Mouse (Mus musculus): ENCODE measurements at regions not wholly inside any gene's neighbourhood (a gene's known extent, or its start where the extent isn't known, plus 50 kb on each side); places are given as distances from the start of the nearest gene placed in this dataset.

DNA sequence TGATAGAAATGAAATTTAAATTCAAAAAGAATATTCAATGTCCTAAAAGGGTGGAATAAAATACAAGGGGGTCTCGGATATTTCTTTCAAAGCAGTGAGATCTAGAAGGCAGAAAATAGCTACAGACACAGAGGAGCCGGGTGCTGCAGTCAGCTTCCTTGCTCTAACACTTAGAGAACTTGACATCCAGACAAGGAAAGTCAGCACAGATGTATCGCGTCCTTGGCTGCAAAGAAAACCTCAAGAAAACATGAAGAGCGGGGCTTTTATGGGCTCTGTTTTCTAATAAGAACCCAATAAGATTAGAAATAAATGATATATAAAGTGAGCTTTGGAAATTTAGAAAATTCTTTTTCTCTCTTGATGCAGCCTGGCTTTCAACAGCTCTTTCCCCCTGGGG is 53.1 kb upstream of the Glis3 start:
- DNase-seq (ENCODE audit: low spot score in 2 of 2) = no peak

GRCm38 (mm10) chr19:28733781-28734180 is 53.9 kb upstream of the Glis3 start:
- no peak for DNase-seq (ENCODE audit: low spot score in 2 of 2)

- DNase-seq (ENCODE audit: low spot score in 2 of 2) = no peak
Observed at GRCm38 (mm10) chr19:28743176-28743793, 63.4 kb upstream of the Glis3 start.

GRCm38 (mm10) chr19:28745105-28745504 is 65.2 kb upstream of the Glis3 start:
- no peak for DNase-seq (ENCODE audit: low spot score in 2 of 2)

DNA sequence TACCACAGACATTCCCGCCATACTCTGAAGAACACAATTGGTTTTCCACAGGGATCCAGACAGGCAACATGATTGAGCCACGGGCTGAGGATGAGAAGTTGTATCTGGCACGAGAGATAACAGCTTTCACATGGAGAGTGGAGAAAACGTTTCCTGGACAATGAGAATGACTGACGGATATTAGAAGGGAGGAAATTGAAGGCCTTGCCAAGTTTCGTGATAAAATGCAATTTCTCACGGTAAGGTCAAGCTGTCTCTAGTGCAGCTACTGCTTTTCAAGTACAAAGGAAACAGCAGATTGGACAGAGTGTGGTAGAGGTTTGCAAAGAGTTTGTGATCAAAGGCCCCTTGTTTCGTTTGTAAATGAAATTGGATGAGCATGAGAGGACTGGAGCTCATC is 65.7 kb upstream of the Glis3 start:
- no peak for DNase-seq (ENCODE audit: low spot score in 2 of 2)

GRCm38 (mm10) chr19:28751091-28751490 is 71.2 kb upstream of the Glis3 start:
- no peak for DNase-seq (ENCODE audit: low spot score in 2 of 2)

GRCm38 (mm10) chr19:28758854-28759253 is 76.0 kb upstream of the Slc1a1 start:
- peak in 1 of 2 experiments; percentile 65 for DNase-seq (ENCODE audit: low spot score in 2 of 2)

GRCm38 (mm10) chr19:28764795-28765360 is 70.0 kb upstream of the Slc1a1 start:
- DNase-seq (ENCODE audit: low spot score in 2 of 2) = no peak

DNA sequence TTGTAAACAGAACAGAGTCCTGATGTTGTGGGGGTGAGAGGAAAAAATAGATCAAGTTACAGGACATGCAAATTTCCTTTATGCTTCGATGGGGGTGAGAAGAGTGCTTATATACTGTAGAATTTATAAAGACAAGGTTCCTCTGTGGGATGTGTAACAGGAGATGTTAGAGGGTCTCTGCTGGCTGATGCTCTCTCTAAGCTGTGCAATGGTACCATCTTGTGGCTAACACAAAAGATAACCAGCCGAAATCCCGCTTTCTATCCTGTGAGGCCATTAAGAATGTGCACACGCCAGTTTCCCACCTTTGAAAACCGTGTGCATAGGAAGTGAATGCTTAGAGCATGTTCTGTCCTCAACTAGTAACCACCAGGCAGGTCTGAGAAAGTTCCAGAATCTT is 66.6 kb upstream of the Slc1a1 start:
- DNase-seq (ENCODE audit: low spot score in 2 of 2) = no peak

GRCm38 (mm10) chr19:28770419-28770818 is 64.4 kb upstream of the Slc1a1 start:
- DNase-seq (ENCODE audit: low spot score in 2 of 2) = no peak

GRCm38 (mm10) chr19:28771836-28772235 is 63.0 kb upstream of the Slc1a1 start:
- no peak for DNase-seq (ENCODE audit: low spot score in 2 of 2)

DNA sequence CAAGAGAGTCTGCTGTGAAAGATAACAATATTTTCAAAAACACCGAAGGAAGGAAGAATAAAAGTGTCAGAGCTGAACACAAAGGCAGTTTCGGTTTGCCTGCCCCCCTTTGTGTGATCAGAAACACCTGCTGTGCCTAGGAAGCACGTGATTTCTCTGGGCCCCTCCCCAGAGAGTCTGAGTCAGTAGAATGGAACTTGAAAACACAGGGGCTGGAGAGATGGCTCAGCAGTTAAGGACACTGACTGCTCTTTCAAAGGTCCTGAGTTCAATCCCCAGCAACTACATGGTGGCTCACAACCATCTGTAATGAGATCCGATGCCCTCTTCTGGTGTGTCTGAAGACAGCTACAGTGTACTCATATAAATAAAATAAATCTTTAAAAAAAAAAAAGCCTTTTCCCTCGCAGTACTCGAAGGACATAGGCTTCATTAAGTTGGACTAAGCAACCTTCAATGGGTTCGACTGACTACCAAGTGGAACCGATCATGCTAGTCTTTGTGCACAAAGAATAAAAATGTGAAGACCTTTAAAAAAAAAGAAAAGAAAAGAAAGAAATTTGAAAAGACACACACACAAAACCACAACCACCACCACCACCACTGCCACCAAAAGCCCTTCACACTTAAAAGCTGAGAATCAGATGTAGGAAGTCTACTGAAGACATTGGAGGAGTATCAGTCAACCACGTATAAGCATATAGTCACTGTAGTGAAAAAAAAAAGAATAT is 61.8 kb upstream of the Slc1a1 start:
- peak; percentile 61 to 71 for DNase-seq (ENCODE audit: low spot score in 2 of 2)

DNA sequence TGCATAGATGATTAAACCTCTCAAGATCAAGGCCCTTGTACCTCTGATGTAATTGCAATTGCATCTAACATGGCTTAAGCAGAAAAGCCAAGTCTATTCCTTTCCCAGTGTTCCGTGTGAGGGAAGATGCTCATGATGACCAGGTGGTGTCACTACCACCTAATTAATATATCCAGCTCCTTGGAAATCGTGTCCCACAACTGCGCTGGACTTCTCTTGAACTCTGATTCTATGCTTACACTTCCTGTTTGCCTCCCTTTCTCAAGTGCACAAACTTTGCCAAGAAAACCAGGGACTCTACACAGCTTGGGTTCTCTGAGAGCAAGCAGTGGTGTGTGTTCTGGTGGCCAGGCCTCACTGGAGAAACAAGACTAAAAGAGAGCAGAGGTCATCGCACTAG is 58.0 kb upstream of the Slc1a1 start:
- no peak for DNase-seq (ENCODE audit: low spot score in 2 of 2)

DNA sequence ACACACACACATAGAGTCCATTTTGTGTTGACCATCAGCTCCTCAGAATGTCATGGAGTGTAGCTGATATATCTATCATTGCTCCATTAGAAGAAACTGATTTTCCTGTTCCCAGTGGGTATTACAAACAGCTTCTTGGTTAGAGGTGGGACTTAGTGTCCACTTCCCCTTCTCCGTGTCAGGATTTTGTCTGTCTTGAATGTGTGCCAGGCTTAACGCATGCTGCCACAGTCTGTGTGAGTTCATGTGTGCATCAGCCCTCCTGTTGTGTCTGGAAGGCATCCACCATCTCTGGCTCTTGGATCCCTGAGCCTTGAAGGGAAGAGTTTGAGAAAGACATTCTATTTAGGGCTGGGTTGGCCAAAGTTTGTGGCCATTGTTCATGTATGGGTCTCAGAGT is 57.2 kb upstream of the Slc1a1 start:
- DNase-seq (ENCODE audit: low spot score in 2 of 2) = no peak

- DNase-seq (ENCODE audit: low spot score in 2 of 2) = no peak
Observed at GRCm38 (mm10) chr19:28778386-28778785, 56.5 kb upstream of the Slc1a1 start.

- DNase-seq (ENCODE audit: low spot score in 2 of 2) = no peak
Observed at GRCm38 (mm10) chr19:28781971-28782370, 52.9 kb upstream of the Slc1a1 start.

Data from thymus, postnatal 10 days (tissue).